Mouse (Mus musculus) midbrain, embryonic 11.5 days (tissue): ENCODE results near the gene Casc3. TPM values are rescaled to one million over a fixed set of nuclear protein-coding genes. Genes with fewer than 3 reads are reported as not detected.

Experiments used
- ATAC-seq: fragments of 200-750 bp; cut with Nextera tagmentation; 2 replicates; pipeline ENCODE4 v1.8.0; 2017; ENCODE audit warnings: moderate TSS enrichment, moderate library complexity; ENCODE audit not compliant: low FRiP score
- DNase-seq: peaks from one replicate; pipeline ENCODE4 v3.0.0; 2015; ENCODE audit warnings: low spot score; ENCODE audit errors: missing footprints
- H3K27ac ChIP-seq: fragments of 300-500 bp; sonication (generic); 2 replicates; pipeline ENCODE4 v1.5.1; 2014; ENCODE audit warnings: low read depth, low read length
- H3K27me3 ChIP-seq: fragments of 300-500 bp; sonication (generic); 2 replicates; pipeline ENCODE4 v1.6.1; 2014; ENCODE audit warnings: mild to moderate bottlenecking, low read length, moderate library complexity, mixed read lengths; ENCODE audit not compliant: control insufficient read depth, insufficient read depth
- H3K36me3 ChIP-seq: fragments of 300-500 bp; sonication (generic); 2 replicates; pipeline ENCODE4 v1.6.1; 2014; ENCODE audit warnings: mild to moderate bottlenecking, low read length, moderate library complexity, mixed read lengths; ENCODE audit not compliant: control insufficient read depth, insufficient read depth
- H3K4me1 ChIP-seq: fragments of 300-500 bp; sonication (generic); 2 replicates; pipeline ENCODE4 v1.6.1; 2014; ENCODE audit warnings: low read length; ENCODE audit not compliant: control insufficient read depth, insufficient read depth
- H3K4me2 ChIP-seq: fragments of 300-500 bp; sonication (generic); 2 replicates; pipeline ENCODE4 v1.6.1; 2014; ENCODE audit warnings: mild to moderate bottlenecking, moderate library complexity
- H3K4me3 ChIP-seq: fragments of 300-500 bp; sonication (generic); 2 replicates; pipeline ENCODE4 v1.5.1; 2014; ENCODE audit warnings: low read depth, low read length
- H3K9ac ChIP-seq: fragments of 300-500 bp; sonication (generic); 2 replicates; pipeline ENCODE4 v1.6.1; 2014; ENCODE audit warnings: low read length
- H3K9me3 ChIP-seq: fragments of 300-500 bp; sonication (generic); 2 replicates; pipeline ENCODE4 v1.6.1; 2016; ENCODE audit warnings: low read length; ENCODE audit not compliant: control insufficient read depth
- WGBS: fragments of 180-500 bp; shearing (Covaris S2); extraction: QIAGEN DNeasy Blood & Tissue Kit; methylation state at CpG from one replicate; pipeline ENCODE4 v1.1.7; 2014; 5-methylcytosine and 5-hydroxymethylcytosine counted together
- polyA plus RNA-seq: library from polyadenylated mRNA; unstranded; fragments of >200 nt; fragmentation: Nextera tagmentation; extraction: Ambion mirVana; gene quantifications from 2 replicates; pipeline ENCODE4 v1.2.1, GENCODE M21; 2014

Casc3 gene
- polyA plus RNA-seq, 1 experiment from 2014 or later, result 53.1 TPM

GRCm38 (mm10) chr11:98790631-98791205 is 14.0 kb upstream of the Casc3 start:
- DNase-seq (no peak), ATAC-seq (no peak)
- Histone ChIP-seq H3K9ac (no peak overlapping the region), H3K4me3 (no peak overlapping the region), H3K36me3 (no peaks in the 10 kb centered on the region; the same call in 1 of the 2 replicates), H3K4me1 (peaks cover 24% of the 10 kb centered on the region), H3K27me3 (no peaks in the 10 kb centered on the region), H3K27ac (no peak overlapping the region), H3K4me2 (no peak overlapping the region), H3K9me3 (no peaks in the 10 kb centered on the region)
- WGBS, result 86% methylated on average over 5 of the region's 5 CpGs

- H3K4me1 ChIP-seq, result peaks cover 17% of the 10 kb centered on the region
- 78% methylated on average over 1 of the region's 1 CpGs for WGBS
- DNase-seq, result no peak
Observed at GRCm38 (mm10) chr11:98791448-98791847, 13.3 kb upstream of the Casc3 start.

GRCm38 (mm10) chr11:98792081-98792480 is 12.6 kb upstream of the Casc3 start:
- no peak overlapping the region for H3K27ac ChIP-seq
- WGBS, result 3% methylated on average over 4 of the region's 4 CpGs
- H3K4me1 ChIP-seq, result peaks cover 16% of the 10 kb centered on the region

More at GRCm38 (mm10) chr11:98791448-98791847, 13.3 kb upstream of the Casc3 start:
- H3K27ac ChIP-seq, result no peak overlapping the region
- H3K36me3 ChIP-seq, result no peaks in the 10 kb centered on the region; the same call in 1 of the 2 replicates
- H3K4me2 ChIP-seq, result no peak overlapping the region
- H3K9ac ChIP-seq, result no peak overlapping the region
- H3K27me3 ChIP-seq, result no peaks in the 10 kb centered on the region
- ATAC-seq, result no peak
- H3K9me3 ChIP-seq, result no peaks in the 10 kb centered on the region
- H3K4me3 ChIP-seq, result no peak overlapping the region

GRCm38 (mm10) chr11:98794469-98795014 is 10.2 kb upstream of the Casc3 start:
- peak overlapping the region; percentile 99 for H3K9ac ChIP-seq
- H3K4me1 ChIP-seq, result peaks cover 27% of the 10 kb centered on the region
- DNase-seq (peak; percentile 97), ATAC-seq (peak; percentile 66)
- peak overlapping the region; percentile 99 for H3K27ac ChIP-seq
- H3K9me3 ChIP-seq, result no peaks in the 10 kb centered on the region
- H3K4me3 ChIP-seq, result peak overlapping the region; percentile 100
- H3K27me3 ChIP-seq, result no peaks in the 10 kb centered on the region
- peak overlapping the region; percentile 69 for H3K4me2 ChIP-seq
- WGBS, result under 1% methylated on average over 24 of the region's 30 CpGs
- peaks cover 6% of the 10 kb centered on the region for H3K36me3 ChIP-seq

More at GRCm38 (mm10) chr11:98792081-98792480, 12.6 kb upstream of the Casc3 start:
- no peaks in the 10 kb centered on the region for H3K9me3 ChIP-seq
- DNase-seq, result no peak
- no peak for ATAC-seq
- no peak overlapping the region for H3K9ac ChIP-seq
- no peaks in the 10 kb centered on the region; the same call in 1 of the 2 replicates for H3K36me3 ChIP-seq
- no peak overlapping the region for H3K4me3 ChIP-seq
- H3K4me2 ChIP-seq, result no peak overlapping the region
- no peaks in the 10 kb centered on the region for H3K27me3 ChIP-seq

GRCm38 (mm10) chr11:98795015-98795713 is 9.5 kb upstream of the Casc3 start, which contains the start of gene Msl1:
Msl1 (plus strand) TSS chr11:98795516.
- Histone ChIP-seq H3K4me2 (peak within 1 kb of the TSS; percentile 69), H3K4me1 (peaks cover 27% of the 10 kb centered on the region), H3K36me3 (peaks cover 6% of the 10 kb centered on the region), H3K27me3 (no peaks in the 10 kb centered on the region), H3K4me3 (peak within 1 kb of the TSS; percentile 100), H3K27ac (peak within 1 kb of the TSS; percentile 99), H3K9me3 (no peaks in the 10 kb centered on the region), H3K9ac (peak within 1 kb of the TSS; percentile 99)
- ATAC-seq (peak; percentile 75), DNase-seq (peak; percentile 99)
- WGBS, result under 1% methylated on average over 56 of the region's 89 CpGs

- Histone ChIP-seq H3K9me3 (no peaks in the 10 kb centered on the region), H3K9ac (peak overlapping the region; percentile 99), H3K4me2 (peak overlapping the region; percentile 69), H3K36me3 (peaks cover 9% of the 10 kb centered on the region), H3K4me3 (peak overlapping the region; percentile 100), H3K27me3 (no peaks in the 10 kb centered on the region), H3K27ac (peak overlapping the region; percentile 99), H3K4me1 (peaks cover 27% of the 10 kb centered on the region)
- ATAC-seq (peak; percentile 64), DNase-seq (peak; percentile 93)
- 1% methylated on average over 62 of the region's 74 CpGs for WGBS
Observed at GRCm38 (mm10) chr11:98795714-98796514, 8.8 kb upstream of the Casc3 start.

GRCm38 (mm10) chr11:98796515-98797216 is 8.0 kb upstream of the Casc3 start:
- peaks cover 27% of the 10 kb centered on the region for H3K4me1 ChIP-seq
- peak overlapping the region; percentile 100 for H3K4me3 ChIP-seq
- peak; percentile 59 for ATAC-seq
- 5% methylated on average over 23 of the region's 23 CpGs for WGBS
- H3K27ac ChIP-seq, result peak overlapping the region; percentile 99
- H3K4me2 ChIP-seq, result peak overlapping the region; percentile 69
- DNase-seq, result peak; percentile 99
- H3K27me3 ChIP-seq, result no peaks in the 10 kb centered on the region
- peak overlapping the region; percentile 99 for H3K9ac ChIP-seq
- H3K36me3 ChIP-seq, result peaks cover 9% of the 10 kb centered on the region; the same call in 1 of the 2 replicates
- H3K9me3 ChIP-seq, result no peaks in the 10 kb centered on the region

- Histone ChIP-seq H3K27me3 (no peaks in the 10 kb centered on the region), H3K4me1 (peaks cover 23% of the 10 kb centered on the region), H3K9me3 (no peaks in the 10 kb centered on the region), H3K4me2 (peak overlapping the region; percentile 69), H3K4me3 (peak overlapping the region; percentile 100), H3K27ac (no peak overlapping the region), H3K9ac (peak overlapping the region; percentile 99), H3K36me3 (peaks cover 12% of the 10 kb centered on the region)
- ATAC-seq, result no peak
- 17% methylated on average over 5 of the region's 5 CpGs for WGBS
- no peak for DNase-seq
Observed at GRCm38 (mm10) chr11:98797306-98797705, 7.4 kb upstream of the Casc3 start.
